Mouse (Mus musculus) neural tube, embryonic 15.5 days (tissue): Measurements from ENCODE around the gene Kel. TPM values are rescaled to one million over a fixed set of nuclear protein-coding genes. Genes with fewer than 3 reads are reported as not detected.

Source experiments
- ATAC-seq: fragments of 200-750 bp; cut with Nextera tagmentation; 2 replicates; pipeline ENCODE4 v1.8.0; 2017; ENCODE audit warnings: mild to moderate bottlenecking, moderate TSS enrichment, moderate library complexity; ENCODE audit not compliant: low FRiP score
- H3K27ac ChIP-seq: fragments of 300-500 bp; sonication (generic); replicated peaks from 2 replicates; pipeline ENCODE4 v1.5.1; 2015; ENCODE audit warnings: mild to moderate bottlenecking, inconsistent platforms
- H3K27me3 ChIP-seq: fragments of 300-500 bp; sonication (generic); replicated peaks from 2 replicates; pipeline ENCODE4 v1.6.1; 2015; ENCODE audit warnings: inconsistent platforms
- H3K36me3 ChIP-seq: fragments of 300-500 bp; sonication (generic); 2 replicates; pipeline ENCODE4 v1.6.1; 2015; ENCODE audit warnings: inconsistent platforms
- H3K4me1 ChIP-seq: fragments of 300-500 bp; sonication (generic); 2 replicates; pipeline ENCODE4 v1.6.1; 2015; ENCODE audit warnings: inconsistent platforms
- H3K4me2 ChIP-seq: fragments of 300-500 bp; sonication (generic); 2 replicates; pipeline ENCODE4 v1.6.1; 2015; ENCODE audit warnings: inconsistent platforms, mild to moderate bottlenecking, moderate library complexity
- H3K4me3 ChIP-seq: fragments of 300-500 bp; sonication (generic); replicated peaks from 2 replicates; pipeline ENCODE4 v1.5.1; 2015; ENCODE audit warnings: mild to moderate bottlenecking, inconsistent platforms
- H3K9ac ChIP-seq: fragments of 300-500 bp; sonication (generic); replicated peaks from 2 replicates; pipeline ENCODE4 v1.6.1; 2015; ENCODE audit warnings: mild to moderate bottlenecking, inconsistent platforms
- H3K9me3 ChIP-seq: fragments of 300-500 bp; sonication (generic); replicated peaks from 2 replicates; pipeline ENCODE4 v1.6.1; 2016; ENCODE audit warnings: inconsistent platforms
- WGBS: fragments of 180-500 bp; shearing (Covaris S2); methylation state at CpG from one replicate; pipeline ENCODE4 v1.1.7; 2015; ENCODE audit warnings: mixed read lengths; 5-methylcytosine and 5-hydroxymethylcytosine counted together
- polyA plus RNA-seq: library from polyadenylated mRNA; unstranded; fragments of >200 nt; fragmentation: Nextera tagmentation; extraction: Ambion mirVana; gene quantifications from 2 replicates; pipeline ENCODE4 v1.2.1, GENCODE M21; 2015

The Kel gene
- polyA plus RNA-seq, result 0.51 and 0.86 TPM in 2 replicates

DNA sequence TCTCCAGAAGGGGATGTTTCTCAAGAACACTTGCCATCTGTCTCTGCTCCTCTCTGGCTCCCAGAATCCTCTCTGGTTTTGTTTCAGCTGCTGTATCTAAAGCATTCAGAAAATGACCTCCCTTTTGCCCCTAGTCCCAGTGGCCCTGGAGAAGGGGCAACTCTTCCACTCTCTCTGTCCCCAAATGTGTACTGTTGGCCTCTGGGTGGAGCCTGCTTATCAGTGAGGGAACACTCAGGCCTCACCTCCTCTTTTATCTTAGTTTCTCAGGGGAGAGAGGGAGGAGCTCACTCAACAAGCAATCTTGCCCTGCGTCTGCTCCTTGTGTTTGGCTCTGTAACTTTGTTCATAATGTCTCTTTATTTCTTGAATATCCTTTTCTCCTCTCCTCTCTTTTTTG lies at the start of gene Kel:
Kel (minus strand) TSS at position 217 of the 400 bp plus-strand sequence.
- WGBS, result 65% methylated on average over 1 of the region's 1 CpGs
- no peaks in the 10 kb centered on the region for H3K36me3 ChIP-seq
- no peaks in the 10 kb centered on the region for H3K4me1 ChIP-seq
- H3K4me3 ChIP-seq, result no peak within 1 kb of the TSS
- no peak within 1 kb of the TSS for H3K27ac ChIP-seq
- no peak within 1 kb of the TSS for H3K9ac ChIP-seq
- H3K9me3 ChIP-seq, result no peaks in the 10 kb centered on the region
- H3K4me2 ChIP-seq, result no peak within 1 kb of the TSS
- no peak for ATAC-seq
- H3K27me3 ChIP-seq, result no peaks in the 10 kb centered on the region

DNA sequence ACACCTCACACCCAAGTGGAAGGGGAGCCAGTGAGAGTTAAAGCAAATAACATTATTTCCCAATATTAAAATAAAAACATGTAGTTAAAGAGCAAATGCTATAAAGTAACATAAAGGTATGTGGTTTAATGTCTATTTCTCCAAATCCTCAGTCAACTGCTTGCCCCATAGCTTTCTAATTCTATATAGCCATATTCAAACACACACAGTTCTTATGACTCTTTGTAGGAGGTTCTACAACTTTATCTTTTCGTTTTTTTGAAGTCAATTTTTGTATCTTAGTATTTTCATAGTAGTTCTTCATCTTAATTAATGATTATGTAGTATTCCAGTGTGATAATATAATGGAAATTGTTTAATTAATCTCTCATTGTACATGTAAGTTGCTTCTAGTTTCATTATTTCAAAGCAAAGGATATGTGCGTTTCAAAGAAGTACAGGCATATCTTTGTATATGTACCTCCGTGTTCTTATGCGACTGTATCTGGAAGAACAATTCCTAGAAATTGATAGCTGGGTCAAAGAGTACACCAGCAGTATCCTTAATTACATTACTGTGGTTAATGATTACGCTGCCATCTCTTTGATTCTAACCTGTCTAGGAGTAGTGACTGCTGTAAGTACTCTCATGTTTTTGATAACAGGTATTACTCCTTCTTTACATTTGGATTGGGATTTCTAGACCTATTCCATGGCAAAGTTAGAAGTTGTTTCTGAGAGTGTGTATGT lies 40.7 kb upstream of the Kel start:
- Histone ChIP-seq H3K9ac (no peak overlapping the region), H3K4me3 (no peak overlapping the region), H3K9me3 (no peaks in the 10 kb centered on the region), H3K27me3 (no peaks in the 10 kb centered on the region), H3K4me1 (no peaks in the 10 kb centered on the region), H3K27ac (no peak overlapping the region), H3K4me2 (no peak overlapping the region), H3K36me3 (no peaks in the 10 kb centered on the region)
- 75% methylated on average over 5 of the region's 5 CpGs for WGBS
- ATAC-seq, result no peak

DNA sequence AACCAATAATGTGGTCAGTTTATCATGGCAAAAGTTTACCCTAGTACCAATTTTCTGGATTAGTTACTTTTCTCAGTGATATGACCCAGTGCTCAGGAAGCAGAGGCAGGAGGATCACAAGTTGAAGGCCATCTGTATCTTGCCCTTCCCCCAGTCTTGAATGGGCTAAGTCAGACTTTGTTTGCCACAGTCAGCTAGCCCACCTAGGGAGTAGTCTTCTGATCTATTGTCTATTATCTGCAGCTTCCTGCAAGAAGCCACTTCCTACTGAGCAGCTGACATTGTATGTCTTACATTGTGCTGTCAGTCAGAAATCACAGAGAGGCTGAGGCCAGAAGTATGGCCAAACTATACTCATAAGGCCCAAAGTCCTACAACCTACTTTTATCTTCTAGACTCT lies 37.0 kb upstream of the Kel start:
- no peak overlapping the region for H3K4me3 ChIP-seq
- no peak for ATAC-seq

DNA sequence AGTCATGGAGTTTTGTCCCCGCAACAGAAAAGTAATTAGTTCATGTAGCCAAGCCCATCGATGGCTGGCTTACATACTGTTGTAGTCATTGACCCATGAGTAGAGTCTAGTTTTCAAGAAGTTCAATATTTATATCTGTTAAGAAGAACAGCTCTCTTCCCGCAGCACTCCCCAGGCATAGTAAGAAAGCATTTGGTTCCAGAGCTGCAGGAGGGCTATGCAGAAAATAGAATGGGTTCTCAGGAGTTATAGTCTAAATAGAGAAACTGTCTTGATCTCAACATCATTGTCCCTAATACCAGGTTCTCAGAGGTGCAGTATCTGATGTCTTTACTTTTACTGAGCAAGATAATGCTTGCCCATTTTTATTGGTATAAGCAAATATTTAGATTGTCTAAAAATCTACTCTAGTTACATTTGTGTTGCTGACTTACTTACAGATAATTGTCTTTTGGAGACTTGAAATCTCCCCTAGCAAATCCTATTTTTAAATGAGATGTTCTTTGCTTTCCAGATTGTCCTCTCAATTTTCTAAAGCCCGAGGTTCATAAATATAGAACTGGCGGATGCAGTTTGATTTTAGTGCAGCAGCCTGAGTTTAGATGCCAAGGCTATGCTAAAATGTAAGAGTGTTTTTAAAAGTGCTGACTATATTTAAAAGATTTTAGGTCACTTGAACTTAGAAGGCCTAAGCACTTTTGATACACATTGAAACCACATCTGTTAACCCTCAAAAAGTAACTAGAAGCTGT lies 30.8 kb upstream of the Kel start:
- no peak overlapping the region for H3K4me3 ChIP-seq
- no peak for ATAC-seq

More for the DNA sequence above, 37.0 kb upstream of the Kel start:
- no peak overlapping the region for H3K9ac ChIP-seq
- H3K9me3 ChIP-seq, result no peaks in the 10 kb centered on the region
- H3K4me1 ChIP-seq, result no peaks in the 10 kb centered on the region
- H3K36me3 ChIP-seq, result no peaks in the 10 kb centered on the region
- H3K4me2 ChIP-seq, result no peak overlapping the region
- no peak overlapping the region for H3K27ac ChIP-seq
- no peaks in the 10 kb centered on the region for H3K27me3 ChIP-seq

DNA sequence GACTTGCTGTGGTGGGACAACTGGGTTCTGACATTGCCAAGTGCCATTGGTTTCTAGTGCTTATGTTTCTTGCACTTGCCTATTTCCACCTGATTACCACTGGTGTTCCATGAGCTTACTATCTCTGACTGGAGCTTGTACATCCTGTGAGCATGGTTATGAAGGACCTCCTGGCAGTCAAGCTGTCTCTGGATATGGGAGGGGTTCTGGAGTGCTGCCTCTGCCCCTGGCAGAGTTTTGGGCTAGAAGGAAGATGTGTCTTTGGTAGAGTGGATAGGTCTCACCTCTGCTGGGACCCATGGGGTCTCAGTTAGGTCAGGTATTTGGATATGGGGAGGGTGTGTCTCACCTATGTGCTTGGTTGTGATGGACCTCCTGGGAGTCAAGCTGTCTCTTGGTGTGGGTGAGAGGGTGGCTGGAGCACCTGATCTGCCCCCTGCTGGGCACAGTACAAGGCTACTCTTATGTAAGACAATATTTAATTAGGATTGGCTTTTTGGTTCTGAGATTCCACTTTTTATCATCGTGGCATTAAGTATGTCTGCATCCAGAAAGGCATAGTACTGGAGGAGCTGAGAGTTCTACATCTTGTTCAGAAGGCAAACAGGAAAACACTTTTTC lies 24.0 kb upstream of the Kel start:
- Histone ChIP-seq H3K27me3 (no peaks in the 10 kb centered on the region), H3K4me1 (no peaks in the 10 kb centered on the region), H3K27ac (no peak overlapping the region), H3K9me3 (no peaks in the 10 kb centered on the region), H3K9ac (no peak overlapping the region), H3K4me2 (no peak overlapping the region), H3K4me3 (no peak overlapping the region), H3K36me3 (no peaks in the 10 kb centered on the region)
- ATAC-seq, result no peak
- WGBS, result 84% methylated on average over 1 of the region's 1 CpGs

More for the DNA sequence above, 30.8 kb upstream of the Kel start:
- no peak overlapping the region for H3K4me2 ChIP-seq
- H3K9me3 ChIP-seq, result no peaks in the 10 kb centered on the region
- no peak overlapping the region for H3K9ac ChIP-seq
- no peaks in the 10 kb centered on the region for H3K4me1 ChIP-seq
- no peaks in the 10 kb centered on the region for H3K36me3 ChIP-seq
- H3K27ac ChIP-seq, result no peak overlapping the region
- no peaks in the 10 kb centered on the region for H3K27me3 ChIP-seq
- WGBS, result 92% methylated on average over 5 of the region's 5 CpGs

DNA sequence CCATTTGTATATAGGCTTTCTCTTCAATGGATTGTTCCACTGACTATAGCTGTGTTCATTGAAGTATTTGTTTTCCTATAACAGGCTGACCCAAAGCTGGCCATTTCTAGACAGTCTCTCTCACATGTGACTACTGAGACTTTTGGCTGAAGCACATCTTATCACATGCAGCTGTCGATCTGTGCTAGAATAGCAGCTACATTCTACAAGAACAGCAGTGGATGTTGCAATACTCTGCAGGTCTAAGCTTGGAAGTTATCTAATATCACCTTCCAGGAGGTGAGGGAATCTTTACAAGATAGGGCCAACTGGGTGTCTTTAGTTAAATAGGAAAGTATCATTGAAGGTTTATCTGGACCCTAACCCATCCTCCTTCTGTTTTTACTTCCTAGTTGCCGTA lies 17.3 kb upstream of the Kel start:
- Histone ChIP-seq H3K4me3 (no peak overlapping the region), H3K27me3 (no peaks in the 10 kb centered on the region), H3K27ac (no peak overlapping the region), H3K9ac (no peak overlapping the region), H3K4me1 (no peaks in the 10 kb centered on the region), H3K9me3 (no peaks in the 10 kb centered on the region), H3K36me3 (no peaks in the 10 kb centered on the region), H3K4me2 (no peak overlapping the region)
- WGBS, result 92% methylated on average over 2 of the region's 2 CpGs
- no peak for ATAC-seq

DNA sequence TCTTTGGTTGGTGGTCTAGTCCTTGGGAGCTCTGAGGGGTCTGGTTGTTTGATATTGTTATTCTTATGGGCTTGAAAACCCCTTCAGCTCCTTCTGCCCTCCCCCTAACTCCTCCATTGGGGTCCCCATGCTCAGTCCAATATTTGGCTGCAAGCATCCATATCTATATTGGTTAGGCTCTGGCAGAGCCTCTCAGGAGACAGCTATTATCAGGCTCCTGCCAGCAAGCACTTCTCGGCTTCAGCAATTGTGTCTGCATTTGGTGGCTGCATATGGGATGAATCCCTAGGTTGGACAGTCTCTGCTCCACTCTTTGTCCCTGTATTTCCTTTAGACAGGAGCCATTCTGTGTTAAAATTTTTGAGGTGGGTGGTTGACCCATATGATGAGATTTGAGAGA lies 6.1 kb upstream of the Kel start:
- no peaks in the 10 kb centered on the region for H3K27me3 ChIP-seq
- no peak overlapping the region for H3K27ac ChIP-seq
- no peak overlapping the region for H3K4me2 ChIP-seq
- no peaks in the 10 kb centered on the region for H3K36me3 ChIP-seq
- H3K4me1 ChIP-seq, result no peaks in the 10 kb centered on the region
- WGBS, result 63% methylated on average over 1 of the region's 1 CpGs
- no peak for ATAC-seq
- no peak overlapping the region for H3K9ac ChIP-seq
- H3K9me3 ChIP-seq, result no peaks in the 10 kb centered on the region
- H3K4me3 ChIP-seq, result no peak overlapping the region

DNA sequence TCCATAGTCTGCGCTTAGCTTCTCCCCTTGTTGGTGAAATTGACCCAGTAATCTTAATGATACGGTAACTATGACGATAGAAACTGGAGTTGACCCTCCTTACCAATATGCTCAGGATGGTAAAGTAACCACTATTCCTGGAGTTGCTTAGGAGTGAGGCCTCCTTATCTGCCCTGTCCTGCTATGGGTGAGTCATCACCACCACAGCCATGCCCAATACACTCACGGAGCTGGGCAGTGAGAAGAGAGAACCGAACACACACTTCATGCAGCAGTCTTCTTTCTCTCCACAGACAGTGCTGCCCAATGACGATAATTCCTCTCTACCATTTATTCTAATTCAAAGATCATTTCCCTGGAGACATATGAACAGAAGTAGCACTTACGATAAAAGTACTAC lies 2.1 kb upstream of the Kel start:
- Histone ChIP-seq H3K9ac (no peak overlapping the region), H3K36me3 (no peaks in the 10 kb centered on the region), H3K27ac (no peak overlapping the region), H3K4me3 (no peak overlapping the region), H3K4me2 (no peak overlapping the region), H3K4me1 (no peaks in the 10 kb centered on the region), H3K9me3 (no peaks in the 10 kb centered on the region), H3K27me3 (no peaks in the 10 kb centered on the region)
- no peak for ATAC-seq
- WGBS, result 93% methylated on average over 7 of the region's 7 CpGs

DNA sequence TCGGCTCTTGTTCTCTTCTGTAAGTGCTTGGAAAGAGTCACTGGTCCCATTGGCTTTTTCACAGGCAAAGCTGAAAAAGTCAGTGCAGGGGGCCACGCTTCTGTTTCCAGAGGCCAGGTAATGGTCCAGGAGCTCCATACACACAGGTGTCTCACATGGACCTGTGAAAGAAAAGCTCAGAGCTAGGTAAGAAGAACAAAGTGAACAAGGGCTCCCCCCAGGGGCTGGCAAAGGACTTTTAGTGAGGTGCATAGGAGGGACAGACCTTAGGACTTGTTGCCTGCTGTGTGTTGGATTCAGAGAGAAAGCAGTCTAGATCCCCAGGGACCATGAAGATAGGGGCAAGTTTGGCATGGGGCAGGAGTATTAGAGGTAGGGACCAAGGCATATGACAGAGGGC lies 1.2 kb downstream of the Kel start:
- no peak overlapping the region for H3K4me2 ChIP-seq
- no peak overlapping the region for H3K27ac ChIP-seq
- H3K36me3 ChIP-seq, result no peaks in the 10 kb centered on the region
- no peak overlapping the region for H3K4me3 ChIP-seq
- H3K4me1 ChIP-seq, result no peaks in the 10 kb centered on the region
- ATAC-seq, result no peak
- WGBS, result 87% methylated on average over 2 of the region's 2 CpGs
- H3K9me3 ChIP-seq, result no peaks in the 10 kb centered on the region
- no peak overlapping the region for H3K9ac ChIP-seq
- H3K27me3 ChIP-seq, result no peaks in the 10 kb centered on the region

DNA sequence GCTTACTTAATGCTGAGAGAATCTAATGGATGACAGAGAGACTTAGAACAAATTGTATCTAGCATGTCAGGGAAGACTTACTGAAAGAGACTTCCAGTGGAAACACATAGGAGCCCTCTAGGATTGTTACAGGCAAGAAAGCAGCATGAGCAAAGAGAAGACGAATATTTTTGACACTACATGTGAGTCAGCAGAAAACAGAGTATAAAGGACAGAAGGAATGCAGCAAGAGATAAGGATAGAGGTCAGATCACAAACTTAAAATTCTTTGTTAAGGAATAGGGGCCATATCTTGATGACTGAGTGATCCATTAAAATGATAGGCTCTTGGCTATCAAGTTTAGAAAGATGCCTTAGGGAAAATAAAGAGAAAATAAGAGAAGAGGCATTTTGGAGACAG lies 2.9 kb downstream of the Kel start:
- no peak overlapping the region for H3K4me3 ChIP-seq
- ATAC-seq, result no peak
- WGBS, result 88% methylated on average over 1 of the region's 1 CpGs
- H3K27ac ChIP-seq, result no peak overlapping the region
- no peaks in the 10 kb centered on the region for H3K4me1 ChIP-seq
- H3K9ac ChIP-seq, result no peak overlapping the region
- H3K4me2 ChIP-seq, result no peak overlapping the region
- no peaks in the 10 kb centered on the region for H3K9me3 ChIP-seq
- no peaks in the 10 kb centered on the region for H3K27me3 ChIP-seq
- H3K36me3 ChIP-seq, result no peaks in the 10 kb centered on the region

DNA sequence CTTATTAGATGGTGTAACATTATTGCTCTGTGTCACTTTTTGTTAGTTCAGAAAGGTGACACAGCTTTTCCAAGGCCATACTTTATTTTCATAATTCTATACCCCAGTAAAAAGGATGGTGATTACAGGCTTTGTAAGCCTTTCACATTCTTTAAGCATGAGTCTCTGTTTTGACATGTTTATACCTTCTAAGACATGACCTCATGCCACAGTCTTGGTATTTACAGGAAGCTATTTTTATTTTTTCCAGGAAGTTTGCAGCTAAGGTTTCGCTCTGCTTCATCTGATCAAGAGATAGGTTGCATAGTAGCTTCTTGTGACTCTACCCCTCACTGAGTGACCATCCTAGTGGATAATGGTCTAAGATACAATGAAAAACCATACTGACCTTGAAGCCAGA lies 9.7 kb downstream of the Kel start:
- no peaks in the 10 kb centered on the region for H3K36me3 ChIP-seq
- no peak overlapping the region for H3K9ac ChIP-seq
- no peak overlapping the region for H3K27ac ChIP-seq
- no peaks in the 10 kb centered on the region for H3K27me3 ChIP-seq
- WGBS, result 92% methylated on average over 1 of the region's 1 CpGs
- no peak for ATAC-seq
- H3K4me3 ChIP-seq, result no peak overlapping the region
- H3K4me2 ChIP-seq, result no peak overlapping the region
- H3K9me3 ChIP-seq, result no peaks in the 10 kb centered on the region
- H3K4me1 ChIP-seq, result no peaks in the 10 kb centered on the region

DNA sequence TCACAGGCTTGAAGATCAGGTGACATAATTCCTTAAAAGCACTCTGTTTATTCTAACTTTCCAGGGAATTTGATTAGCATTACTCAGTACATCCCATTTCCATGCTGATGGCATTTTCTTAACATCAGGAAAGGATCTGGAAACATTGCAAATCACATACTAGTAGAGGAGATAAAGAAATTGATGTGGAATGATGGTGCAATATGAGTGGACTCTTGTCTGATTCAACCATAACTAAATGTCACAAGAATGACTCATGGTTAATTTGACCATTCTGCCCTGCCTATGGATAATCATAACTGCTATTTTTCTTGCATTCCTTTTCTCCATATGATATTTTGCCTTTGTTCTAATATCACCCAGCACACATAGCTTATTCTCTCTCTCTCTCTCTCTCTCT lies 11.9 kb downstream of the Kel start:
- no peak overlapping the region for H3K4me3 ChIP-seq
- no peak overlapping the region for H3K9ac ChIP-seq
- H3K36me3 ChIP-seq, result no peaks in the 10 kb centered on the region
- H3K4me2 ChIP-seq, result no peak overlapping the region
- H3K27ac ChIP-seq, result no peak overlapping the region
- H3K9me3 ChIP-seq, result no peaks in the 10 kb centered on the region
- H3K4me1 ChIP-seq, result no peaks in the 10 kb centered on the region
- H3K27me3 ChIP-seq, result no peaks in the 10 kb centered on the region
- ATAC-seq, result no peak
